Mouse (Mus musculus): Measurements from ENCODE around the gene Trak1. TPM values are rescaled to one million over a fixed set of nuclear protein-coding genes. Genes with fewer than 3 reads are reported as not detected.

Gene Trak1
- polyA plus RNA-seq, 1 experiment = 64.3 TPM

DNA sequence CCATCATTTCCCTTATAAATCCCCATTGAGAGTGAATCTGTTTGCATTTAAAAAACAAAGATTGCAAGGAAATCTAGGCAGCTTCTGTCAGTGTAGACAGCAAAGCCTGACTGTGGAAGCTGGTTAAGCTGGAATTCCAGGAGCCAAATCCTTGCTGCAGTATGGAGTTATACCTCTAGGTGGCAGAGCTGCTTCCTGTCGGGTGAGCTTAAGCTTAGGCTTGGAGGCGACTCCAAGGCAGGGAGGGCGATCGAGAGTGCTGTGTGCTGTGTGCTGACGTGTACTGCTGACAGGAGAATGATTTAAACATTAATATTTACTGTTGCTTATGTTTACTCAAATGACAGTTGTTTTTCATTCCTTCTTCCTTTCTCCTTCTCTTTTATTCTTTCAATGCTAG is 95.1 kb downstream of the Trak1 start:
- no peak overlapping the region for H3K27ac ChIP-seq (replicated peaks; ENCODE audit: low read depth, low read length)
- peaks cover 9% of the 10 kb centered on the region for H3K4me1 ChIP-seq (ENCODE audit: control insufficient read depth, insufficient read depth, insufficient read length, low read length)
- no peak overlapping the region for H3K4me3 ChIP-seq (ENCODE audit: insufficient read depth, low read depth, low read length)

- Histone ChIP-seq H3K4me1 (ENCODE audit: control insufficient read depth, insufficient read depth, insufficient read length, low read length) (peaks cover 6% of the 10 kb centered on the region), H3K27ac (replicated peaks; ENCODE audit: low read depth, low read length) (no peak overlapping the region), H3K4me3 (ENCODE audit: insufficient read depth, low read depth, low read length) (no peak overlapping the region)
Observed at GRCm38 (mm10) chr9:121393104-121393503, 95.8 kb downstream of the Trak1 start.

DNA sequence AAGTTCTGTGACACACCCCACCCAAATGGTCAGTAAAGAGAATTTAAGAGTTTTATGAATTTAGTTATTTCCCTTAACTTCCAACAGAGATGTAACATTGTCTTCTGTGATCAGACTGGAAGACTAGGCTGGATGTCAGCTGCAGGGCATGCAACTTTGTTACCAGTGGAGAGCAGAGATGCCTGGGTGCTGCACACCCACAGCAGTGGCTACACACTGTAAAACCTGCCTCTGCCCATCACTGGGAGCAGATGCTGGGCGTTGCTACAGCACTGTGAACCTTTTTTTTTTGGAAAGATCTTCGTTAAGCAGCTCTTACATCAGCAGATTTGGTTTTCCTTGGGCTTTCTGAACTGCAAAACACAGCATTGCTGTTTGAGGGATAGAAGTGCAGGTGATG is 97.6 kb downstream of the Trak1 start:
- H3K4me3 ChIP-seq (ENCODE audit: insufficient read depth, low read depth, low read length) = no peak overlapping the region
- peaks cover 11% of the 10 kb centered on the region for H3K4me1 ChIP-seq (ENCODE audit: control insufficient read depth, insufficient read depth, insufficient read length, low read length)
- H3K27ac ChIP-seq (replicated peaks; ENCODE audit: low read depth, low read length) = no peak overlapping the region

DNA sequence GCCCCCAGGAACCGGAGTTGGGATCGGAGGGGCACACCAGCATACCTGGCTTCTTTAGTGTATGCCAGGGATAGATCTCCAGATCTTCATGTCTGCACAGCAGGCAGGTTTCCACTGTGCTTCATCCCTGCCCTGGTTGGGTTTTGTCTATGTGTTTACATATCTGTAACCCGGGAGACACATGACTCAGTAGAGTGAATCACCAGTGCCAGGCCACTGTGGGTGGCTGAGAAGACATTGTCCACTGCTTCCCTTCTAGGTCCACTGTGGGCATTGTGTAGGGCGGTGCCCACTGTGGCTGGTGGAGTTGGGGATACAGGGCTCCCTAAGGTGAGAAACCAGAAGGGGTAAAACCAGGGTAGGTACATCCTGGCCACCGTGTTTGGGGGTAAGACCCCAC is 98.5 kb downstream of the Trak1 start:
- Histone ChIP-seq H3K4me3 (ENCODE audit: insufficient read depth, low read depth, low read length) (no peak overlapping the region), H3K4me1 (ENCODE audit: control insufficient read depth, insufficient read depth, insufficient read length, low read length) (peaks cover 15% of the 10 kb centered on the region), H3K27ac (replicated peaks; ENCODE audit: low read depth, low read length) (no peak overlapping the region)

DNA sequence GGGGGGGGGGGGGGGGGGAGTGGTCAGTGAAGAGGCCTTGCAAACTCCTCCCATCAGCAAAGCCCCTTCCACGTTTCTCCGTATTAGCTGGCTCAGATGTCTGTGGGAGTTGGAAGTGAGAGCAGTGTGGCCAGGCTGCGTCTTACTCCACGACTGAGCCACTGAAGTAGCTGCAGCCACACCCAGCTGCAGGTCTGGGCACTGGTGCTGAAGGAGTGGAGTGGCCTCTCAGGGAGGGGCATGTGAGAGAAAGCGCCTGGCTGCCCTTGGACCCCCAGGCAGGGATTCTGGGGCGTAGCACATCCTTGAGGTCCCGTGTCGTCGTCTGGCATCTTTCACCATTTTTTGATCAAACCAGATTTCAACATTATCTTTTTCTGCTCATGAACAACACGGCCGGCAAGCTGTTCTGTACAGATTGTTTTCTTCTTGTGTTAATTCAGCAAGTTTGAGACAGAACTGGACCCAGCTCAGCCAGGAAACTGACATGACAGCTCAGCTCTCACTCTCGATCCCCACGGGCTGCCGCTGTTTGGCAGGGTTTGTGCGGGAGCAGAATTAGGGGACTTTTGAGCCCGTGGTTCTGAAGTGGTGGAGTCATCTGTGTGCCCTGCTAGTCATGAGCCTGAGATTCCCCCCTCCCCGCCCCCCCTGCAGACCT is 100.9 kb downstream of the Trak1 start:
- no peak overlapping the region for H3K27ac ChIP-seq (replicated peaks; ENCODE audit: low read depth, low read length)
- no peak overlapping the region for H3K4me3 ChIP-seq (ENCODE audit: insufficient read depth, low read depth, low read length)
- H3K4me1 ChIP-seq (ENCODE audit: control insufficient read depth, insufficient read depth, insufficient read length, low read length) = peaks cover 15% of the 10 kb centered on the region

DNA sequence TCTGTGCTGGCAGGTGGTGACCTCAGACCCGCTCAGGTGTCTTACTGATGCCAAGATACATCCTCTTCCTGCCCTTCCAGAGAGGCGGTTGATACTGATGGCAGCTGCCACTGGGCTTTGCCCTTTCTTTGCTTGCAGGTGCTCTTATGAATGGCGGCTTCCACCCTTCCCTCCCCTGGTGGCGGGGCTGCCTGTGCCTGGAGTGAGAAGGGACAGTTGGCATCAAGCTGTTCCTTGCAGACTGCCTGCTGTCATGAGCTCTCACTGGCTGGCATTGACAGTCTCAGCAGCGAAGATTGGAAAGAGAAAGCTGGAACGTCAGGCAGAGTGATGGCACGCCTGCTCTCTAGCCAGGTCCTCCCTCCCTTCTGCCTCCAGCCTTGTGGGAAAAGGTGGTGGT is 101.5 kb downstream of the Trak1 start:
- Histone ChIP-seq H3K4me1 (ENCODE audit: control insufficient read depth, insufficient read depth, insufficient read length, low read length) (peaks cover 17% of the 10 kb centered on the region), H3K4me3 (ENCODE audit: insufficient read depth, low read depth, low read length) (no peak overlapping the region), H3K27ac (replicated peaks; ENCODE audit: low read depth, low read length) (no peak overlapping the region)

- H3K27ac ChIP-seq (replicated peaks; ENCODE audit: low read depth, low read length) = no peak overlapping the region
Observed at GRCm38 (mm10) chr9:121400608-121401007, 103.3 kb downstream of the Trak1 start.

DNA sequence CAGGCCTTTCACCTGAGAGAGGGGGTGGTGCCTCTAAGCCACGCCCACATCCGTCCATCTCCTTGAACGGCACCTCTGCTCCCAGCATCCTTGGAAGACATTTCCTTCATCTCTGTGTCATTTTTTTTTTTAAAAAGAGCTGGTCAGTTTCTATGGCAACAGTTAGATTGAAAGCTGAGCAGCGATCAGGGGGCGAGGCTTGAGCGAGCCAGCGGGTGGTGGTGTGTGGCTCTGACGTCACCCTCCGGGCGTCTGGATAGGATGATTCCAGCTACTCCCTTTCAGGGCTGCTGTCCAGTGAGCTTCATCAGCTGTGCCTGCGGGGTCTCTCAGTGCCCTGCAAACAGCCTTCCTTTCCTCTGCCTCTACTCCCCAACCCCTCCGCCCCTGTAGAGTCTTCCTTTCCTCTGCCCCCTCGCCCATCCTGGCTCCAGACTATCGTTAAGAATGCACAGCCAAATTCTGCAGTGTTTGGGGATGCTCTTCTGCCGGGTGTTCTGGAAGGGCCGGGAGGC is 105.9 kb downstream of the Trak1 start:
- Histone ChIP-seq H3K27ac (replicated peaks; ENCODE audit: low read depth, low read length) (no peak overlapping the region), H3K4me1 (ENCODE audit: control insufficient read depth, insufficient read depth, insufficient read length, low read length) (peaks cover 28% of the 10 kb centered on the region), H3K4me3 (ENCODE audit: insufficient read depth, low read depth, low read length) (no peak overlapping the region)

More at GRCm38 (mm10) chr9:121400608-121401007, 103.3 kb downstream of the Trak1 start:
- peaks cover 27% of the 10 kb centered on the region for H3K4me1 ChIP-seq (ENCODE audit: control insufficient read depth, insufficient read depth, insufficient read length, low read length)
- no peak overlapping the region for H3K4me3 ChIP-seq (ENCODE audit: insufficient read depth, low read depth, low read length)

- no peak overlapping the region for H3K27ac ChIP-seq (replicated peaks; ENCODE audit: low read depth, low read length)
- peaks cover 25% of the 10 kb centered on the region for H3K4me1 ChIP-seq (ENCODE audit: control insufficient read depth, insufficient read depth, insufficient read length, low read length)
- no peak overlapping the region for H3K4me3 ChIP-seq (ENCODE audit: insufficient read depth, low read depth, low read length)
Observed at GRCm38 (mm10) chr9:121403699-121404098, 106.4 kb downstream of the Trak1 start.

- Histone ChIP-seq H3K27ac (replicated peaks; ENCODE audit: low read depth, low read length) (peak overlapping the region; percentile 72), H3K4me3 (ENCODE audit: insufficient read depth, low read depth, low read length) (no peak overlapping the region), H3K4me1 (ENCODE audit: control insufficient read depth, insufficient read depth, insufficient read length, low read length) (peaks cover 21% of the 10 kb centered on the region)
Observed at GRCm38 (mm10) chr9:121405088-121405681, 107.9 kb downstream of the Trak1 start.

DNA sequence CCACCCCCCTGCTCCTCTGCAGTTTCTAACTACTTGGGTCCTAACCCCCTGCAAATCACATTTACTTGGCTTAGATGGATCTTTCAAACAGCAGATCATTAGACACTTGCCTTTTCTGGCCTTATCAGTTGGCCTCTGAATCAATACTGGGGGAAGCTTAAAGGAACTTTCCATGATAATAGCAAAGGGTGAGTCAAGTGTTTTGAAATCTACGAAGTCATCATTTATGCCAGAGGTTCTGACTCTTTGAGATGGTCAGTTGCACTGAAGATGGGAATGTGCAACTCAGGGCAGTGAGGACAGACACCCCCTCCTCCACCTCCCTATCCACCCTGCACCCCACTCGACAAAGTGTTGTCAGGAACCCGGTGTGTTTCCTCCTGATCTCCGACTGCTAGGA is 108.5 kb downstream of the Trak1 start:
- Histone ChIP-seq H3K4me3 (ENCODE audit: insufficient read depth, low read depth, low read length) (no peak overlapping the region), H3K4me1 (ENCODE audit: control insufficient read depth, insufficient read depth, insufficient read length, low read length) (peaks cover 18% of the 10 kb centered on the region), H3K27ac (replicated peaks; ENCODE audit: low read depth, low read length) (peak overlapping the region; percentile 43)

- Histone ChIP-seq H3K4me3 (ENCODE audit: insufficient read depth, low read depth, low read length) (no peak overlapping the region), H3K27ac (replicated peaks; ENCODE audit: low read depth, low read length) (no peak overlapping the region), H3K4me1 (ENCODE audit: control insufficient read depth, insufficient read depth, insufficient read length, low read length) (peaks cover 12% of the 10 kb centered on the region)
Observed at GRCm38 (mm10) chr9:121414237-121414636, 116.9 kb downstream of the Trak1 start.

- Histone ChIP-seq H3K4me1 (ENCODE audit: control insufficient read depth, insufficient read depth, insufficient read length, low read length) (peaks cover 14% of the 10 kb centered on the region), H3K27ac (replicated peaks; ENCODE audit: low read depth, low read length) (no peak overlapping the region), H3K4me3 (ENCODE audit: insufficient read depth, low read depth, low read length) (no peak overlapping the region)
Observed at GRCm38 (mm10) chr9:121415626-121416241, 118.4 kb downstream of the Trak1 start.

DNA sequence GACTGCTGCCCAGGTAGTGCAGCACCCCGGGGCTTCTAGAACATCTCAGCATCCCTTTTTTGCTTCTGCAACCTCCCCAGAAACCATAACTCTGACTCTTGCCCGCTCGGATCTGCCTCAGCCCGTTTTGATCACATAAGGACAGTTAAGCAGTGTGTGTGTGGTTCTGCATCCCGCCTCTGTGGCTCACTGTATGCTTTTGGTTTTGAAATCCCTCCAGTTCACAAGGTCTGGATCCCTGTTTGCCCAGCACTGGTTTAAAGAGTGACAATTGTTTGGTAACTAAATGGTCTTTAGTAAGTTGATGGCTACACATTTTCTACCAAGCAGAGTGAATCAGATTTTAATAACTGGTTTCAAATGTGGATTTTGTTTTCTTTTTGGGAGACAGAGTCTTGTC is 119.2 kb downstream of the Trak1 start:
- Histone ChIP-seq H3K27ac (replicated peaks; ENCODE audit: low read depth, low read length) (no peak overlapping the region), H3K4me1 (ENCODE audit: control insufficient read depth, insufficient read depth, insufficient read length, low read length) (peaks cover 14% of the 10 kb centered on the region), H3K4me3 (ENCODE audit: insufficient read depth, low read depth, low read length) (no peak overlapping the region)

DNA sequence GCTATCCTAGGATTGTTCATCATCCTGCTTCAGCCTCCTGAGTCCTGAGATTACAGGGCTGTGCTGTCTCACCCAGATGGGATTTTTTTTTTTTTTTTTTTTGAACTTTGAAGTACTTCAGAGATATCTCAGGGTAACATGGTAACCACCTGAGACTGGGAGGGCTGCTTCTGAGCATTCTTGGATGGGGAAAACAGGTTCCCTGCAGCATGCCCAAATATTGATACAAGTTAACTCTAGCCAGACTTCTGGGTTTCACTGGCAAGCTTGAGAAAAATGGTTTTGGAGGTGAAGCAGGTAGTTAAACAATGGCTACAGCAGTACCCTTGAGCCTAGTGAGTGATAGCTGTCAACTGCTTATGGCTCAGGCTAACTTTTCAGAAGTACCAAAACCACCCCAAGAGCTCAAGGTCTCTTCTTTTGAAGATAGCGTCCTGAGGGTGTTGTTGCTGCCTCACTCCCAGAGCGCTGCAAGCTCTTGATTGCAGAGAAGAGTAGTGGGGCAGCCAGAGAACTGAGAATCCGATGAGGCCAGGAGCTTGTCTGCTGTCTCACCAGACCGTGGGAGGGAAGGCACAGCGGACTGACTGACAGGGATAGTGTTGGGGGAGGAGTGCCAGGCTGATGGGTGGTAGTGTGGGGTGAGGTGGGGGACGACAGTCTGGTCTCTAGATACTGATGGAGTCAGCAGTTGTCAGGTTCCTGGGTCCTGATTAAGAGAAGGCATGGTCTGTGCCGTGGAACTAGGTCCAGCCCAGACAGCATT is 119.8 kb downstream of the Trak1 start:
- Histone ChIP-seq H3K4me3 (ENCODE audit: insufficient read depth, low read depth, low read length) (no peak overlapping the region), H3K4me1 (ENCODE audit: control insufficient read depth, insufficient read depth, insufficient read length, low read length) (peaks cover 14% of the 10 kb centered on the region), H3K27ac (replicated peaks; ENCODE audit: low read depth, low read length) (no peak overlapping the region)

Data from brown adipose tissue, adult 24 weeks (tissue).